Mouse (Mus musculus): Measurements from ENCODE around the gene Gm20379.
A peak's percentile ranks its signal among the peaks of the same experiment; 100 is the strongest.

Gene Gm20379

DNA sequence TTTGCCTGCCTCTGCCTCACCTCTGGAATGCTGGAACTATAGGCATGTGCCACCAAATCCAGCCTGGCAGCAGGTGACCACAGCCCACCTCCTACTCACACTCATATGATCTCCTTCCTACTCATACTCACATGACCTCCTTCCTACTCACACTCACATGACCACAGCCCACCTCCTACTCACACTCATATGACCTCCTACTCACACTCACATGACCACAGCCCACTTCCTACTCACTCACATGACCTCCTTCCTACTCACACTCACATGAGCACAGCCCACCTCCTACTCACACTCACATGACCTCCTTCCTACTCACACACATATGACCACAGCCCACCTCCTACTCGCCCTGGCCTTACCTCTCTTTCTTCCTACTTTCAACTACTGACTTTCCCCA is 31.1 kb downstream of the Gm20379 start:
- DNase-seq (ENCODE audit: extremely low spot score) = no peak

DNA sequence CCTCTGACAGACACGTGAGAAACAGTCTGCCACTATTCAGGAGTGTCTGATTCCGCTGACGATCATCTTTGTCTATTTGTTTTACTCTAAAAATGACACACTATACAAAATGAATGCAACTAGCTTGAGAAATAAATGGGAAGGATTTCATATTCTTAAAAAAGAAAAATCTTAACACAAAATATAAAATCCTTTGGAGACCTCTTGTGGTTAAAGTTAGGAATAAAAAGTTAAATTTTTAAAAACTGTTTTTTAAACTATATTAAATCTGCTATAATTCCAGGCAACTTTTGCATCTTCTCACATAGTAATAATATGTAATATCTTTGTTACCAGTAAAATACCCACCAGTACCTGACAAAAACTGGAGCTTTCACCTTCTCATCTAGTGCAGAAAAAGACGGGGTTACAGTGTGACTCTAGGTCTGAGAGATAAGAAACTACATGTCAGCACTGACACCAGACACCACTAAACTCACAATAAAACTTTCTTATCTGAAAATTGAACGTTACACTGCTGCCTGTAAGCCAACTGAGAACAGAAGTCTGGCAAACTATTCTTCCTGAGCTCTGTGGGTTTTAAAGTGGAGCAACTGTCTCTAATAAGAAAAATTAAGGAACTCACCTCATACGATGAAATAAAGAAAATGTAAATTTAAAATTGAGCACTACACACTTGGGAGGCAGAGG is 32.1 kb downstream of the Gm20379 start:
- no peak for DNase-seq (ENCODE audit: extremely low spot score)

- no peak for DNase-seq (ENCODE audit: extremely low spot score)
Observed at GRCm38 (mm10) chr13:92339787-92340186, 34.0 kb downstream of the Gm20379 start.

DNA sequence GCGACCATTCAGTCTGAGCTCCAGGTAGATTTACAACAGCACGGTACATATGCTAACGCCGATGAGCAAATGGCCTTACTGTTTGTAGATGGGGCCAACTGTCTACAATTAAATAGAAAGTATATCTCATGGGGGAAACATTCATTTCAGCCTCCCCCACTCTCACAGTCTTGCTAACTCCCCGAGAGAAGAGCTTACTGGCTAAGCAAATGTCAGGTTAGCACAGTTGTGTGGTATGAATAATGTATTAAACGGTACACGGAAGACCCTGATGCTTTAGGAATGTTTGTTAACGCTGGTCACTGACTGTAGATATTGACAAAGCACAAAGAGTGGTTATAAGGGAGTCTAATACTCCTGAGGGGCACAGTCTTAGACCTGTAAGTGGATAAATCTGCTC is 38.3 kb downstream of the Gm20379 start:
- no peak for DNase-seq (ENCODE audit: extremely low spot score)

- no peak for DNase-seq (ENCODE audit: extremely low spot score)
Observed at GRCm38 (mm10) chr13:92346338-92346737, 40.6 kb downstream of the Gm20379 start.

- DNase-seq (ENCODE audit: extremely low spot score) = no peak
Observed at GRCm38 (mm10) chr13:92351100-92351499, 45.3 kb downstream of the Gm20379 start.

DNA sequence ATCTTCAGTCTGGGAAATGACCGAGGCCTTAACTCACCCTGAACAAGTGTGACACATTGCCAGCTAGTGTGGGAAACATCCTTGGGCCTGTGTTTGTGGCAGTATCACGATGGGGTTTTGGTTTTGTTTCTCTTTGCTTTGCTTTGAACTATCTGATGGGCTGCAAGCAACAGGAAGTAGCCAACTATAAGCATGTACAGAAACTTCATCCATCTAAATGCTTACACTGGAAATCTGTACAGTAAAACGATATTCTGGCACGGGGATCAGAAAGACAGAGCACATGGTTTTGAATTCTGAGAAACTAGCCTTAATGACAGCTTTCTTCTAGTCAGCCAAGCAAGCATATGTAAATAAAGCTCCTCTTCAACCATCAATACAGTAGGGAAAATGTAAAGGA is 48.2 kb downstream of the Gm20379 start:
- peak; percentile 10 for DNase-seq (ENCODE audit: extremely low spot score)

DNA sequence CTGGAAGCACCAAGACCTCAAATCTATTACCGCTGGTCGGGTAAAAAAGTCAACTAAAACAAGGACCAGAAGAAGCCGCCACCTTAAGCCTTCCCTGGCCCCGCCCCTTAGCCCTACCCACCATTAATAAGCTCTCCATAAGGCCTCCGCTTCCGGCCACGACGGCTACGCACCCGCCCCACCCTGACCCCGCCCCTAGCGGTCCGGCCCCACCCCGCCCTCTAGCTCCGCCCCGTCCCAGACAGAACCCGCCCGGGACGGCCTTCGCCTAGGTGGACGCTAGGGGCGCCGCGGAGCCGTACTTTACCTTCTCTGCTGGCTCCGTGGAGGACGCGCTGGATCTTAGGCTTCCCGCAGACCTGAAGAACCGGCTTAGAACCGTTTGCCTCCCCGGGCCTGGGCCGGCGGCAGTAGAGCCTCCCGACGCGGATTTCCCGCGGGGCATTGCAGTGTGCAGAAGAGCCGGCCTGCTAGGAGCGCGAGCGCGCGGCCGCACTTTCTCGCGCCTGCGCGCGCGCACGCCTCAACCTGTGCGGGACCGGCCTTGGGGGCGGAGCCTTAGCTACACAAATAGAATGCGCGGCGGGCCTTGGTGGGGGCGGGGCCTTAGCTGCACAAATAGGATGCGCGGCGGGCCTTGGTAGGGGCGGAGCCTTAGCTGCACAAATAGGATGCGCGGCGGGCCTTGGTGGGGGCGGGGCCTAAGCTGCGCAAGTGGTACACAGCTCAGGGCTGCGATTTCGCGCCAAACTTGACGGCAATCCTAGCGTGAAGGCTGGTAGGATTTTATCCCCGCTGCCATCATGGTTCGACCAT is 48.9 kb downstream of the Gm20379 start, which contains the start of the genes Dhfr and Msh3:
Gene Dhfr, plus strand, starts transcription at position 271 of the 816 bp plus-strand sequence.
Gene Msh3, minus strand, starts transcription at position 548 of the 816 bp plus-strand sequence.
- peak; percentile 99 for DNase-seq (ENCODE audit: extremely low spot score)

DNA sequence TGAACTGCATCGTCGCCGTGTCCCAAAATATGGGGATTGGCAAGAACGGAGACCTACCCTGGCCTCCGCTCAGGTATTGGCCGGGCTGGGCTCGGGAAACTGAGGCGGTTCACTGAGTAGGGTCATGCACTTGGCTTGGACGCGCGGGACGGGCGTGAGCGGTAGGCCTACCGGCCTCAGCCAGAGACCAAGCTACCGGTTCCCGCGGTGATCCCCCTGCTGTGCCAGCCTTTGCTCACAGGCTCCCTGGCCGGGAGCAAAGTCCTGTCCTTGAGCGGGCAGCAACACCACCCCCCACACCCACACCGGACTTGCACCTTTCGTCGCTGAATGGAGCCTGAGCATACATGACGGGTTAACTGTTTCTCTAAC is 49.5 kb downstream of the Gm20379 start:
- DNase-seq (ENCODE audit: extremely low spot score) = no peak

GRCm38 (mm10) chr13:92356376-92356775 is 50.6 kb downstream of the Gm20379 start:
- no peak for DNase-seq (ENCODE audit: extremely low spot score)

Data from embryo, embryonic 9.5 days (tissue).